Mouse (Mus musculus) layer of hippocampus, adult 11-12 months (tissue): ENCODE measurements around the gene Atpaf2.

Source experiments
- DNase-seq: peaks from one replicate; pipeline ENCODE4 v3.0.0; 2022; ENCODE audit warnings: low spot score

The Atpaf2 gene

DNA sequence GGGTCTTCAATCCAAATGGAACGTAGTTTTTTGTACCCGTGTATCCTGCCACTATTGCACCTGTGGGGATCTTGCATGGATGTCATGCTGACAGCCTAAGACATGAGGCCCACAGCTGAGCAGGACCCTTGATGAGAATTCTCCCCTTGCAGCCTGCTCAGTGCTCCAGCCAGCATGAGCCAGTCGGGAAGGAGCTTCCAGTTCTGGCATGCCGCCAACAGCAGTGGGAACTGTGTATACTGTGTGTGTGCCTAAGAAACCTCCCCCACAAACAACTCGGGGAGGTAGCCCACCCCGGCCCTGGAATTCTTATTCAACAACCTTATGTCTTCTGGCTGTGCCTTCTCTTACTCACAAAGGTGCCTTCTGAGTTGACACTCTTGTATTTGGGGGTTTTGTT is 21.7 kb downstream of the Atpaf2 start:
- DNase-seq, result no peak

DNA sequence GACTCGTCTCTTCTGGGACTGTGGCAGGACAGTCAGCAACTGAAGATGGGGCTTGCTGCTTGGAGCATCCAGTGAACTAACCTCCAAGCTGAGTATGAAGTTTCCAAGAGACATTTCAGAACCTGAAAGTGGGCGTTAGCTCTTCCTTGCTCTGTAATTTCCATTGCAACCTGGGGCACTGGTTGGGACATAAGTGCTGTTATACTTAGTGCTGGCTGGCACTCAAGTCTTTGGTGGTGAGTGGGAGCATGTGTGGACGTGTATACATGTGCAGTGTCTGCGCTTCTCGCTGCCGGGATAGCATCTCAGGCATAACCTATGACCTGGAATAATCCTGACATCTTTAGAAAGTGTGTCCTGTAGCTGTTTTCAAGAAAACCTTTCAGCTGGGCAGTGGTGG is 26.9 kb downstream of the Atpaf2 start:
- no peak for DNase-seq

DNA sequence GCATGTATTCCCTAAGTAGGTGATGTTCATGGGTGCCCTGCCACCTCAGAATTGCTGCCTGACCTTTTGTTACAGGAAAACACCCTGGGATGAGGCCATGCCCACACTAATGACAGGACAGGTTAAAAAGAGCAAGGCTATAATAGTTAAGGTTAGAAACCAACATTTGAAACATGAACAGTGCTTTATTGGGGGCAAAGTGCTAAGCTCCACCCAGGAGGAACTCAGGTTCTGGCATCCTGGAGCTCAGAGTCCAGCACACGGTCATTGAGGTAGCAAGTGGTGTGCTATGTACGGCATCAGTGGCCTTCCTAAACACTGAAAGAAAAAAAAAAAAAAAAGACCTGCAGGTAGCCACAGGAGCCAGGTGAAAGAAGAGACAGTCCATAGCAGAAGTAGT is 30.3 kb downstream of the Atpaf2 start:
- DNase-seq, result no peak

DNA sequence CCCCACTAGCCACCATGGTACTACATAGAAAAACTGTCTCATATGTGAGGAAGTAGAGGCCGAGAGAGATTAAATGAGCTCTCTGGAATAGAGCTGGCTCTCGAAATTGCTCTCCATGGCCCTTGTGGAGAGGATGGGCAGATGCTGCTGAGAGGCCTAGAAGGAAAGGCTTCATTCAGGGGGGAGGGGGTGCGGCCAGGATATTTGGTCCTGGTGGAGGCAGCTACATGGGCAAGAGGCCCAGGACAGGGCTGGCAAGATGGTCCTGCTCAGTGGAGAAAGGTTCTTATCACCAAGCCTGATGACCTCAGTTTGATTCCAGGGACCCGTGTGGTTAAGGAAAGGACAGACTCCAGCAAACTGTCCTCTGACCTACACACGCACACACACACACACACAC is 32.3 kb downstream of the Atpaf2 start:
- DNase-seq, result no peak

DNA sequence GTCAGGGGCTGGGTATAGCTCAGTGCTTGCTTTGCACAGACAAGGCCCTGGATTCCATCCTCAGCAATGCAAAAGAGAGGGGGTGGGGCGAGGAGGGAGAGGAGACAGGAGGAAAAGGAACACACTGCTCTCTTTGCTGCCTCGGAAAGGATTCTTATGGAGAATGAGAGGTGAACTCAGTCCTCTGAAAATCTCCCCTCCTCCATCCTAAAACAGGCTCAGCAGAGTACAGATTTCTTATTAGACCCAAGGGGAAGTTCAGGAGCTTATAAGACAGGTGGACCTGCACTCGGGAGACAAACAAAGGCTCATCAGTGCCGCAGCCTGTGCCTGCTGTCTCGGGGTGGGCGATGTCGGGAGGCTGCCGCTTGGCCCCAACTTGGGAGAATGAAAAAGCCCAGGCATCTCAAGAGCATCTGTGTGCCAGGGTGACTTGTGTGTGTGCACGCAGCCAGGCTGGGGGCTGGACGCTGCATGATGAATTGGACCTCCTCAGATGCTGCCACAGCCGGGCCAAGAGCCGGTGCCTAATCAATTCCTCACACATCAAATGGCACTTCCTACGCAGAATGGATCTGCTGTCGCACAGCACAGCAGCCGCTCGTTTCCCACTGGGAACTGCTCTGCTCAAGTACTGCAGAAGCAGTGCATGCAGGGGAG is 33.4 kb downstream of the Atpaf2 start:
- peak; percentile 78 for DNase-seq

DNA sequence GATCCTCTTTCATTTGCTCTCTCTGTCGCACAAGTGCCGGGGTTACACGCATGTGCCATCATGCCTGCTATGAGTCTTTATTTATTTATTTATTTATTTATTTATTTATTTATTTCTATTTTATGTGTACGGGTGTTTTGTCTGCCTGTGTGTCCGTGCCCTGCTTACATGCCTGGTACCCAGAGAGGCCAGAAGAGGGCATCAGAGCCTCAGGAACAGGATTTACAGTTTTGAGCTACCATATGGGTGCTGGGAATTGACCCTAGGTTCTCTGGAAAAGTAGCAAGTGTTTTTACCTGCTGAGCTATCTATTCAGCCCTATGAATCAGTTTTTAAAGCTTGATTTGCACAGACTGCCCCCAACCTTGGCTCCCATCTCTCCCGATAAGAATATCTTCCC is 34.7 kb downstream of the Atpaf2 start:
- no peak for DNase-seq

DNA sequence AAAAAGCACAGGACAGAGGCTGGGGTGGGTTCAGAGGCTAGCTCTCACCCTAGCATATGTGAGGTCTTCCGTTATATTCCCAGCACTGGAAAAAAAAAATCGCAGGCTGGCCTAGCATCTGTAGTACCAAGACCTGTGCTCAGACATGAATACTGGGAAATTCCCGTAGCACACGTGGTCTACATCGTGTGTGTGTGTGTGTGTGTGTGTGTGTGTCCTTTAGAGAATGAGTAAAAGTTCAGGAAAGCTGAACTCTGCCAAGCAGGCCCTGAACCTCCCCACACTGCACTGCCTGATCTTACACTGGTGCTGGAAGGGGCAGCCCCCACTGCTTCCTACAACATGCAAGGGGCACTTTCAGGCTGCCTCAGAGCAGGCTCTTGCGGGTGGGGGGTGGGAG is 43.8 kb downstream of the Atpaf2 start:
- no peak for DNase-seq

DNA sequence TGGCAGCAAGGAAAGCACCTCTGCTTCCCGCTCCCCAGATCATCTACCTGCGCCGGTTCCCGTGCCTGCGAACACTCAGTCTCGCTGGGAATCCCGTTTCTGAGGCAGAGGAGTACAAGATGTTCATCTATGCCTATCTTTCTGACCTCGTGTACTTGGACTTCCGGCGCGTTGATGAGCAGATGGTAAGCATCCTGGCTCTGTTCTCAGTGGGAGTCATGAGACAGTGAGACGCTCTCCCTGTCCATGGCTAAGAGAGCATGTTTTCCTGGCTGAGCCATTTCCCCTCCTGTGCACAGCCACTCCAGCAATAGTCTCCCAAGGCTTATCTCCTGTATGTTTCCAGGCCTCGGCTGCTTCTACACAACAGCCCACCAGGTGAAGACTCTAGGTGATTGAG is 47.8 kb downstream of the Atpaf2 start:
- DNase-seq, result no peak

DNA sequence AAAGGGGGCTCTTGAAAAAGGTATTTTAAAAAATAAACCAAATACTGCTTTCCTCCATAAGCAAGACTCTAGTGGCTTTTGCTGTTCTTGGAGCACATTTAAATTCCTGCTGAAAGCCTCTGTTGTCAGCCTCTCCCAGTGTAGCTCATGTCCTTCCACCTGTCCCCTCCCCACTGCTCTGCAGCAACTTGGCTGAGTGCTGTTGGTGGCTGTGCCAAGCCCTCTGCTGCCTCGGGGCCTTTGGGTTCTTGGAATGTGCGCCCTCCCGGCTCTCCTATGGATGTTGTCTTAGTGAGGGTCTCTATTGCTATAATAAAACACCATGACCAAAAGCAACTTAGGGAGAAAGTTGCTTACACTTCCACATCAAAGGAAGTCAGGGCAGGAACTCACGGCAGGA is 48.8 kb downstream of the Atpaf2 start:
- DNase-seq, result no peak

DNA sequence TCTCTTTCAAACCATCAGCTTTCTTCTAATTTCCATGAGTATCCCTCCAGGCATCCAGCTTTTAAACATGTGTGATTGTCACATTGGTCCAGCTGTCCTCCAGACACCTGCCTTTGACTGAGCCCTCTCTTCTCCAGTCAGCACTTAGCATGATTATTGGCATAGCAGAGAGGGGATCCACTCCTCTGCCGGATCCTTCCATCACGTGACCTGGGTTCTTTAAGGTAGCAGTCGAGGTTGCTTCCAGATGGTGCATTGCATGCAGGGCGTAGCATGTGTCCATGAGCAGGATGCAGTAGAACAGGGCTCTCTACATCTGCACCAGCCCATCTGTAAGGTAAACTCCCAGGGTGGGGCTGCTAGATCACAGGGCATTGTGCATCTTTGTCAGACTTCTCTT is 49.3 kb downstream of the Atpaf2 start:
- DNase-seq, result no peak

DNA sequence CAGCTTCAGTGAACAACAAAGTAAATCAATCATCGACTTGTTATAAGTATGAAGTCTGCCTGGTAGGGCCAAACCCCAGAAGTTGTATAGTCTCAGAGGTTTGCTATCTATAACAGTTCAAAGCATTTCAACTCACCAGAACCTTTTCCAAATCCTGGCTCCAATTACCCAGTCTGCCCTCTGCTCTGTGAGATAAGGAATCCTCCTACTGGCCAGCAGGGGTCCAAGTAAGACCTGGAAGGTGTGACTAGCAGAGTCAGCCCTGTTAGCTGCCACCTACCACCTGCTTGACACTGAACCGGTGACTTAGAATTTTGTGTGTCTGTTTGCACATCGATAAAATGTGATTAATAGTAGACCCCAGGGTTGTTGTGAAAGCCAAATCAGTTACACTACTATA is 51.0 kb downstream of the Atpaf2 start:
- no peak for DNase-seq

DNA sequence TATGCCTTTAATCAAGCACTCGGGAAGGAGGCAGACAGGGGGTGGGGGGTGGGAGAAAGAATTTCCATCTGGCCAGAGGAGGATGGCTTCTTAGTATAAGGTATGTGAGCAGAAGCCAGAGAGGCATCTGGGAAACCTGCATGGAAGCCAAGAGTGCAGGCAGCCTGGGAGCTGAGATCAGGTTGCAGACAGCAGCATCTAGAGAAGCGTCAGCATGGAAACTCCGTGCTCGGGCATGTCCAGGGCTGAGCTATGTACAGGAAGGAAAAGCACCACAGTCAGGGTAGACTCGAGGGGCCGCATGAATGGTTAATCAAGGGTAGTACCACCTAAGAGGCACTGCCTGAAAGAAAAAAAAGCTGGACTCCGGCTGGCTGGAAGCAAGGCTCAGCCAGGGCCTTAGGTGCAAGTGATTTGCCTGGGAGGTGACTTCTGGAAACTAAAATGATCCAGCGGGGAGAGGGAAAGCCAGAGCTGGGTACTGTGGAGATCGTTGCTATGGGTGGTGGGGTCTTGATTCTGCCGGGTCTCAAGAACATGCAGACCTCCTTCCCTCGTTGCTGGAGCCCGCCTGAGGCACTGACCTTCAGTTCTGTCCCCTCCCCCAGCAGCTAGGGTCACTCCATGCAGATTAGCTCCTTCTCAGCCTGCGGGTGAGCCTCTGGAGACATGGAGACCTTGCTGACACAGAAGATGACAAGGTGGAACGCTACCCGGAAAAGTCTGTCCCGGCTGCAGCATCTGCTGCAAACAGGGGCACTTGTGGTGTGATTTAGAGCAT is 51.8 kb downstream of the Atpaf2 start:
- no peak for DNase-seq

DNA sequence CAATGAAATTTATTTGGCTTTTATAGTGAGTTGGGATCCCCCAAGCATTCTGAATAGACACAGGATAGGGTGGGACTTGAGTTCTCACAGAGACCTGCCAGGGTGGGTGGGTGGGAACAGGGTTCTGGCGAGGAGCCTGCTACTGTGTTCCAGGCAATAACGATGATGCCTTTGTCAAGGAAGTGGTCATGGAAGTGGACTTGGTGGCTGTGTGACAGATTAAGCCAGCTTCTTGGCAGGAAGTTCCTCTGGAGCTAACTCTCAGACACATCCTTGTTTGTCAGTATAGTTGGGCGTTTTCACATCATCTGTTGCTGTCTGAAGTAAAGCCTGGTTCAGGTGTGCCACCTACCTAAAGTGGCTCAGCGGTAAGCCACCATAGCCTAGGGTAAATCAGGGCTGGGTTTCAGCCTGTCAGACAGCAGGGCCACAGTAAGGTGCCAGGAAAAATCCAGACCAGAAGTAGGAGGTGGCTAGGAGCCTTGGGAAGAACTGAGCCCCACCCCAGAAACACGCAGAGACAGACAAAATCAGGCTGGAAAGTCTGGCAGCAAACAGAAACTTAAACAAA is 57.5 kb downstream of the Atpaf2 start:
- no peak for DNase-seq

DNA sequence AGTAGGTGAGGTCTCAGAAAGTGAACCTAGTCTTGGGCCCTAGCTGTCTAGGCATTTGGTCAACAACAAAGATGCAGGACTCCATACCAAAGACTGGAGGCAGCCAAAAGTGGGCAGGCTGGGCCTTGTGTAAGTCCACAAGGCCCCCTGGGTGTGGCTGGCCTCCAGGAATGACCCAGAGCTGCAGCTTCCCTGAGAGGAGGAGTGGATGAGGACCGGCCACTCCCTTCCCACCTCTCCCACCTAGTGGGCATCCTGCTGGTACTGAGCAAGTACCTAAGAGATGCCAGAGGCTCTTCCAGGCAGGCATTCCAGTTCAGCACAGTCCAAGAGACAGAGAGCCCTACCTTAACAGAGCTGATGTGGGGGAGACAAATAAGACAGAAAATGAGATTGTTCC is 58.3 kb downstream of the Atpaf2 start:
- no peak for DNase-seq

DNA sequence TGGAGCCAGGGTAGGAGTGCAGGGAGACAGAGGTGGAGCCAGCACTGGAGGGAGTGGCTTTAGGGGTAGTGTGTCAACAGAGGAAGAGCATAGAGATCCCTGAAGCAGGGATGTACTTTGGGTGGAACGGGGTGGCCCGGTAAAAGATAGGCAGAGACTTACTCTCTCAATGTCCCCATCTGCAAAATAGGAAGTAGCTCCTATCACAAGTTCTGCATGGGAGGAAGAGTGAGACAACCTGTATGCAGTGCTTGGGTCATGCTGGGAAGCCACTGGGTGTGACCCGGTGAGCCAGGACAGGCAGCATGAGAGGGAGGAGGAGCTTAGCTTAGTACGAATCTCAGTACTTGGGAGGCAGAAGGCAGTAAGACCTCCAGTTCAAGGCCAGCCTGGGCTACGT is 59.1 kb downstream of the Atpaf2 start:
- no peak for DNase-seq

DNA sequence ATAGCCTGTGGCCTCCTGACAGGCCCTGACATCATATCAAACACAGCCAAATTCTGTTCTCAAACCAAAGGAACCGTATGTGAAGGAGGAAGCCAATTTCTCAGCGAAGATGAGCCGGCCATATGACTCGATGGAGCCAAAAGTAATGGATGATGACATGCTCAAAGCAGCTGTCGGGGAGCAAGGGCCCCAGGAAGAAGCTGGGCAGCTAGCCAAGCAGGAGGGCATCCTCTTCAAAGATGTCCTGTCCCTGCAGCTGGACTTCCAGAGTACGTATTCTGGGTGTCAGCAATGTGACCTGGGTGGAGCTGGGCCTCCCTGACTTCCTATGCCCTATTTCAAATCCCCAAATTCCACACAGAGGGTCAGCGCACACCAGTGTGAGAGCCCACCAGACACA is 59.7 kb downstream of the Atpaf2 start:
- DNase-seq, result no peak

DNA sequence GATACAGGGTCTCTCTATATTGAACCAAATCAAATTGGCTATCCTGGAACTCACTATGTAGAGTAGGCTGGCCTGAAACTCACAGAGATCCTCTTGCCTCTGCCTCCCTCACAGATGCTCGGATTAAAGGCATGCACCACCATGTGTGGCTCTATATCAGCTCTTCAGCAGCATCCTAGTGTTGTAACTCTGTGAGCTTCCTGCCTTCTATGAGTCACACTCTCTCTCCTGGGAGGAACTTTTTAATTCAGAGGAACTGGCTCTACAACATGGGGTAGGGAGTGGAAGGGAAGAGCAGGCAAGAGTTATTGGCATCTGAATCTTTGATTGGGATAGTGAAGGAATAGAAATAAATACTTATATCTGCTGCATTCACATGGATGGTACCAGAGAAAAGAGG is 61.1 kb downstream of the Atpaf2 start:
- no peak for DNase-seq

DNA sequence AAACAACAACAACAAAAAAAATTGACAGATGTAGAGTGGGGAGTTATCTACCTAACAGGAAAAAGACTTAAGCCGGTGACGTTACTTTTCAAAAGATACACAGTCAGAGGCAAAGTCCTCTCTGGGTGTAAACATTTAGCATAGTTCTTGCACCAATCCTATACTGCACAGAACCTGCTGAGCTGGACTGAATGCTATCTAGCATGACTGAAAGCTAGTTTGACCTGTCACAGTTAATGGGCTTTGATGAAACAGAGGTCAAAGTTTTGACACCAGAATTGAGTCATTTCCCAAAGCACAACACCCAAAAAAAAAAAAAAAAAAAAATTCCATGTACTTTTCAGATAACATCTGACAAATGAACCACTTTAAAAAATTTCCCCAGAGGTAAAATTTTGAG is 62.3 kb downstream of the Atpaf2 start:
- no peak for DNase-seq

DNA sequence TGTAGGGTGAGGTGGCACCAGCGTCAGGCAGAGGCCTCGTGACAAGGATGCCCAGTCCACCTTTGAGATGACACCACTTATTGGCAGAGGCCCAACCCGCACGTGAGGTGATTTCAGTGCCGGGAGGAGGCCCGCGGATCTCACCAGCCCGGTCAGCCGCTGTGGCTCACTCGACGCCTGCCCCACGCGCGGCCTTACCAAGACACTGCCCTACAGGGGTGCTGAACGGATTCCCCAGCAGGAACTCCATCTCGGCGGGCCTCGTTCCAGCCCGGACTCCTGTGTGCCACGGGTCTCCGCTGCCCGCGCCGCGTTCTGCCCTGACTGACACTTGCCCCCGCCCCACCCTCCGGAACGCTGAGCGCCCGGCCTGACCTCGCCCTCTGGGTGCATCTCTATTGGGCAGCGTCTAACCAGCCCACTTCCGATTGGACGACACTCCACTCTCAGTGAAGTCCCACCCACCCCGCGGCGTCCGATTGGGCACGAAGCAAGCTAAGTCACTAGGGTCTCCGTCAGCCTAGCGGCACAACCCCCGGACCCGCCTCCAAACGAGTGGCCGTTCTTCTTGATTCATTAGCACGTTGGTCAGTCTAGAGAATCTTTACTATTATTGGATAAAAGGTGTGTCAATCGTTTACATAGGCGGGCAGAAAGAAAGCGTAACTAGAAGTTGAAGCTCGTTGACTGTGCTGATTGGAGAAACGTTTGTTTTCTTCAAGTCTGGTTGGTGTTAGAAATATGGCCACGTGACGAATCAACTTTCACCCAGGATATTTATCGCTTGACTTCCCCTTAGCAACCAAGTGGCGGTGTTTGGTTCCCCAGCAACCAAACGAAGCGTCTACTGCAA is 65.5 kb downstream of the Atpaf2 start, which contains the start of the genes Tom1l2 and Drc3:
TSS of gene Tom1l2 (minus strand) at position 347 of the 853 bp plus-strand sequence.
TSS of gene Drc3 (plus strand) at position 771 of the 853 bp plus-strand sequence.
- DNase-seq, result peak; percentile 100

DNA sequence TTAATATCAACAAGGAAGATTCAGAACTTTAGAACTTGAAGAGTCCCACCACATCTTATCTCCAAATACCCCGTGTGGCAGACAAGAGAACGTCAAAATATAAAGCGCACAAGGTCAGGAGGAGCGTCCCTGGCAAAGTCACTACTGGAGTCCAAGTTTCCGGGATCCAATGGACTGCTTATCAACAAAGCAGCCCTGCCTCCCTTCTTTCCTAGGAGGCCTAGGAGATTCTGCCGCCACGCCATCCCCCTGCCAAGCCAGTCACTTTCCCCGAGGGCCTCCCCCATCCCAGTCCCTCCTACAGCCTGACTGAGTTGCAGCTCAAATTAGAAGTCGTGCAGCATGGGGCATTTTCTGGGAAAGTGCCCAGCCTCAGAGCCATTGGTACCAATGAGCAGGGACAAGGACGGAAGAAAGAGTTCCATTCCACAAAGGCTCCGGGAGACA is 66.3 kb downstream of the Atpaf2 start:
- DNase-seq, result peak; percentile 58

DNA sequence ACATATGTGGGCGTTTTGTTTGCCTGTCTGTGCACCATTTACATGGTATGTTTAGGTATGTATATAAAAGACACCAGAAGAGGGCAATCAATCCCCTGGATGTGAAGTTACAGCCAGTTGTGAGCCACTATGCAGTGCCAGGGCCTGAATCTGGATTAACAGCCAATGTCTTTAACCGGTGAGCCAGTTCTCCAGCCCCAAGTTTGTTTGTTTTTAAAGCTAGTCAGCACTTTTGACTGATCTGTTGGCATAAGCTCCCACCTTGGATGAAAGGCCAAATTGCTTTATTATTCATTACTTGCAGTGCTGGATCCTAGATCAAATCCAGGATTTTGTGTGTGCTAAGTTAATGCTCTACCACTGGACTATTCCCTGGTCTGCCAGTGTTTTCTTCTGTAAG is 66.9 kb downstream of the Atpaf2 start:
- no peak for DNase-seq
